Mouse (Mus musculus) hindbrain, embryonic 12.5 days (tissue): ENCODE data around the gene Rarb. TPM values are rescaled to one million over a fixed set of nuclear protein-coding genes. Genes with fewer than 3 reads are reported as not detected.

ENCODE experiments used
- ATAC-seq: fragments of 200-750 bp; cut with Nextera tagmentation; 2 replicates; pipeline ENCODE4 v1.8.0; 2017; ENCODE audit warnings: moderate TSS enrichment; ENCODE audit not compliant: low FRiP score
- H3K27ac ChIP-seq: fragments of 300-500 bp; sonication (generic); 2 replicates; pipeline ENCODE4 v1.5.1; 2016; ENCODE audit warnings: mild to moderate bottlenecking
- H3K27me3 ChIP-seq: fragments of 300-500 bp; sonication (generic); 2 replicates; pipeline ENCODE4 v1.6.1; 2016; ENCODE audit warnings: mild to moderate bottlenecking
- H3K36me3 ChIP-seq: fragments of 300-500 bp; sonication (generic); 2 replicates; pipeline ENCODE4 v1.6.1; 2016; ENCODE audit warnings: mild to moderate bottlenecking
- H3K4me1 ChIP-seq: fragments of 300-500 bp; sonication (generic); 2 replicates; pipeline ENCODE4 v1.6.1; 2016
- H3K4me2 ChIP-seq: fragments of 300-500 bp; sonication (generic); replicated peaks from 2 replicates; pipeline ENCODE4 v1.6.1; 2016; ENCODE audit warnings: mild to moderate bottlenecking
- H3K4me3 ChIP-seq: fragments of 300-500 bp; sonication (generic); 2 replicates; pipeline ENCODE4 v1.5.1; 2016; ENCODE audit warnings: mild to moderate bottlenecking
- H3K9ac ChIP-seq: fragments of 300-500 bp; sonication (generic); 2 replicates; pipeline ENCODE4 v1.6.1; 2016; ENCODE audit warnings: mild to moderate bottlenecking, moderate library complexity
- H3K9me3 ChIP-seq: fragments of 300-500 bp; sonication (generic); replicated peaks from 2 replicates; pipeline ENCODE4 v1.6.1; 2016; ENCODE audit warnings: mild to moderate bottlenecking
- WGBS: fragments of 180-500 bp; shearing (Covaris S2); methylation state at CpG from one replicate; pipeline ENCODE4 v1.1.7; 2016; 5-methylcytosine and 5-hydroxymethylcytosine counted together
- polyA plus RNA-seq: library from polyadenylated mRNA; unstranded; fragments of >200 nt; fragmentation: Nextera tagmentation; extraction: Ambion mirVana; gene quantifications from 2 replicates; pipeline ENCODE4 v1.2.1, GENCODE M21; 2016

Rarb gene
- polyA plus RNA-seq, 1 experiment from 2014 or later = 22.8 TPM

- ATAC-seq = no peak
- Histone ChIP-seq H3K4me3 (no peak overlapping the region), H3K4me1 (peaks cover 20% of the 10 kb centered on the region), H3K36me3 (no peaks in the 10 kb centered on the region), H3K27me3 (peaks cover 11% of the 10 kb centered on the region; the same call in 1 of the 2 replicates), H3K27ac (no peak overlapping the region), H3K9me3 (no peaks in the 10 kb centered on the region), H3K9ac (no peak overlapping the region), H3K4me2 (no peak overlapping the region)
- WGBS = 52% methylated on average over 7 of the region's 7 CpGs
These were observed 249.4 kb downstream of the Rarb start for GRCm38 (mm10) chr14:16569506-16570001.

GRCm38 (mm10) chr14:16566920-16567319 lies 252.0 kb downstream of the Rarb start:
- Histone ChIP-seq H3K9ac (no peak overlapping the region), H3K4me1 (peaks cover 13% of the 10 kb centered on the region), H3K27me3 (0 out of 2 replicates have a peak, but pooled peaks cover 3% of the 10 kb centered on the region), H3K9me3 (no peaks in the 10 kb centered on the region), H3K4me3 (no peak overlapping the region), H3K4me2 (no peak overlapping the region), H3K27ac (no peak overlapping the region), H3K36me3 (no peaks in the 10 kb centered on the region)
- 90% methylated on average over 1 of the region's 1 CpGs for WGBS
- ATAC-seq = 0 out of 2 replicates have a peak, but pooled peaks have one; percentile 20

- Histone ChIP-seq H3K36me3 (no peaks in the 10 kb centered on the region), H3K4me3 (no peak overlapping the region), H3K27ac (no peak overlapping the region), H3K9ac (no peak overlapping the region), H3K4me1 (peaks cover 5% of the 10 kb centered on the region; the same call in 1 of the 2 replicates), H3K27me3 (no peaks in the 10 kb centered on the region), H3K9me3 (no peaks in the 10 kb centered on the region), H3K4me2 (no peak overlapping the region)
- 82% methylated on average over 2 of the region's 2 CpGs for WGBS
- no peak for ATAC-seq
These were observed 255.0 kb downstream of the Rarb start for GRCm38 (mm10) chr14:16563912-16564311.

GRCm38 (mm10) chr14:16561496-16562170 lies 257.3 kb downstream of the Rarb start:
- Histone ChIP-seq H3K4me3 (no peak overlapping the region), H3K27me3 (no peaks in the 10 kb centered on the region), H3K4me1 (no peaks in the 10 kb centered on the region), H3K4me2 (no peak overlapping the region), H3K27ac (no peak overlapping the region), H3K9ac (no peak overlapping the region), H3K9me3 (no peaks in the 10 kb centered on the region), H3K36me3 (no peaks in the 10 kb centered on the region)
- ATAC-seq = no peak
- 85% methylated on average over 6 of the region's 6 CpGs for WGBS

GRCm38 (mm10) chr14:16559294-16560217 lies 259.4 kb downstream of the Rarb start:
- ATAC-seq = no peak
- 75% methylated on average over 12 of the region's 12 CpGs for WGBS
- no peak overlapping the region for H3K27ac ChIP-seq
- H3K4me1 ChIP-seq = peaks cover 12% of the 10 kb centered on the region
- no peak overlapping the region for H3K4me2 ChIP-seq
- H3K27me3 ChIP-seq = no peaks in the 10 kb centered on the region
- H3K9me3 ChIP-seq = no peaks in the 10 kb centered on the region
- H3K36me3 ChIP-seq = no peaks in the 10 kb centered on the region
- H3K4me3 ChIP-seq = no peak overlapping the region
- no peak overlapping the region for H3K9ac ChIP-seq

- H3K27ac ChIP-seq = no peak overlapping the region
- no peaks in the 10 kb centered on the region for H3K27me3 ChIP-seq
- H3K4me3 ChIP-seq = no peak overlapping the region
- peaks cover 15% of the 10 kb centered on the region for H3K4me1 ChIP-seq
- H3K9me3 ChIP-seq = no peaks in the 10 kb centered on the region
- H3K9ac ChIP-seq = no peak overlapping the region
- no peaks in the 10 kb centered on the region for H3K36me3 ChIP-seq
- WGBS = 84% methylated on average over 2 of the region's 2 CpGs
- H3K4me2 ChIP-seq = no peak overlapping the region
- no peak for ATAC-seq
These were observed 260.9 kb downstream of the Rarb start for GRCm38 (mm10) chr14:16558033-16558432.

GRCm38 (mm10) chr14:16554643-16555459 lies 264.1 kb downstream of the Rarb start:
- Histone ChIP-seq H3K9me3 (no peaks in the 10 kb centered on the region), H3K4me3 (no peak overlapping the region), H3K4me1 (peaks cover 15% of the 10 kb centered on the region), H3K27me3 (no peaks in the 10 kb centered on the region), H3K9ac (no peak overlapping the region), H3K27ac (peak overlapping the region; percentile 53; the same call in 1 of the 2 replicates), H3K4me2 (no peak overlapping the region), H3K36me3 (no peaks in the 10 kb centered on the region)
- 59% methylated on average over 12 of the region's 12 CpGs for WGBS
- no peak for ATAC-seq

- Histone ChIP-seq H3K27me3 (no peaks in the 10 kb centered on the region), H3K9ac (no peak overlapping the region), H3K4me2 (no peak overlapping the region), H3K9me3 (no peaks in the 10 kb centered on the region), H3K36me3 (no peaks in the 10 kb centered on the region), H3K4me3 (no peak overlapping the region), H3K27ac (peak overlapping the region; percentile 53; the same call in 1 of the 2 replicates), H3K4me1 (peaks cover 15% of the 10 kb centered on the region)
- 57% methylated on average over 1 of the region's 1 CpGs for WGBS
- no peak for ATAC-seq
These were observed 264.7 kb downstream of the Rarb start for GRCm38 (mm10) chr14:16554319-16554642.

- no peak for ATAC-seq
- no peaks in the 10 kb centered on the region for H3K27me3 ChIP-seq
These were observed 266.7 kb downstream of the Rarb start for GRCm38 (mm10) chr14:16552293-16552692.

GRCm38 (mm10) chr14:16551843-16552242 lies 267.1 kb downstream of the Rarb start:
- Histone ChIP-seq H3K4me2 (no peak overlapping the region), H3K9me3 (no peaks in the 10 kb centered on the region), H3K27me3 (no peaks in the 10 kb centered on the region), H3K36me3 (no peaks in the 10 kb centered on the region), H3K9ac (no peak overlapping the region), H3K4me3 (no peak overlapping the region), H3K4me1 (peaks cover 15% of the 10 kb centered on the region), H3K27ac (no peak overlapping the region)
- 96% methylated on average over 1 of the region's 1 CpGs for WGBS
- no peak for ATAC-seq

More at GRCm38 (mm10) chr14:16552293-16552692, 266.7 kb downstream of the Rarb start:
- Histone ChIP-seq H3K36me3 (no peaks in the 10 kb centered on the region), H3K4me2 (no peak overlapping the region), H3K9me3 (no peaks in the 10 kb centered on the region), H3K27ac (no peak overlapping the region), H3K4me1 (peaks cover 15% of the 10 kb centered on the region), H3K9ac (no peak overlapping the region), H3K4me3 (no peak overlapping the region)
- WGBS = 80% methylated on average over 1 of the region's 1 CpGs

GRCm38 (mm10) chr14:16548200-16548576 lies 270.8 kb downstream of the Rarb start:
- WGBS = 85% methylated on average over 8 of the region's 8 CpGs
- no peak for ATAC-seq
- H3K4me3 ChIP-seq = no peak overlapping the region
- no peak overlapping the region for H3K9ac ChIP-seq
- H3K4me1 ChIP-seq = no peaks in the 10 kb centered on the region; the same call in 1 of the 2 replicates
- no peaks in the 10 kb centered on the region for H3K36me3 ChIP-seq
- H3K9me3 ChIP-seq = no peaks in the 10 kb centered on the region
- no peak overlapping the region for H3K4me2 ChIP-seq
- H3K27ac ChIP-seq = no peak overlapping the region
- no peaks in the 10 kb centered on the region for H3K27me3 ChIP-seq
